Mouse (Mus musculus) embryonic facial prominence, embryonic 15.5 days (tissue): ENCODE data around the gene Gm2174. TPM values are rescaled to one million over a fixed set of nuclear protein-coding genes. Genes with fewer than 3 reads are reported as not detected.

Experiments used
- polyA plus RNA-seq: library from polyadenylated mRNA; unstranded; fragments of >200 nt; fragmentation: Nextera tagmentation; extraction: Ambion mirVana; gene quantifications from 2 replicates; pipeline ENCODE4 v1.2.1, GENCODE M21; 2015

The Gm2174 gene
- polyA plus RNA-seq, 1 experiment from 2014 or later: 2.6 TPM

Other genes starting within 250 kb of the Gm2174 start
- not detected in 2 replicates for gene Gm773, start 235.1 kb upstream of the Gm2174 start, polyA plus RNA-seq
- 10.1 and 10.2 TPM in 2 replicates for gene Zfp449, start 101.6 kb upstream of the Gm2174 start, polyA plus RNA-seq
- gene Smim10l2a, start 73.4 kb upstream of the Gm2174 start, polyA plus RNA-seq: 4.6 and 4.8 TPM in 2 replicates
- gene Ints6l, start 6.9 kb downstream of the Gm2174 start, polyA plus RNA-seq: 30.1 and 30.8 TPM in 2 replicates
- not detected in 2 replicates for gene Gm10477, start 76.8 kb downstream of the Gm2174 start, polyA plus RNA-seq
- 0.21 TPM in 1 of 2 replicates, not detected in the other for gene Gm648, start 101.6 kb downstream of the Gm2174 start, polyA plus RNA-seq
- 24.6 and 24.8 TPM in 2 replicates for gene Mmgt1, start 150.1 kb downstream of the Gm2174 start, polyA plus RNA-seq
- gene Slc9a6, start 161.8 kb downstream of the Gm2174 start, polyA plus RNA-seq: 14.8 and 15.5 TPM in 2 replicates